Mouse (Mus musculus): ENCODE data around the gene Dlx4. TPM values are rescaled to one million over a fixed set of nuclear protein-coding genes. Genes with fewer than 3 reads are reported as not detected.
A peak's percentile ranks its signal among the peaks of the same experiment; 100 is the strongest.

Dlx4 gene
- polyA plus RNA-seq, 1 experiment from 2014 or later, result not detected

- Histone ChIP-seq H3K27ac (ENCODE audit: low read length) (no peak overlapping the region), H3K4me2 (ENCODE audit: low read length) (no peak overlapping the region), H3K9me3 (ENCODE audit: control insufficient read depth, low read length) (no peaks in the 10 kb centered on the region), H3K4me3 (replicated peaks; ENCODE audit: low read length) (no peak overlapping the region), H3K9ac (replicated peaks; ENCODE audit: low read depth, low read length) (no peak overlapping the region), H3K4me1 (replicated peaks; ENCODE audit: control insufficient read depth, insufficient read depth, low read length) (no peaks in the 10 kb centered on the region), H3K36me3 (ENCODE audit: control insufficient read depth, insufficient read depth) (no peaks in the 10 kb centered on the region), H3K27me3 (replicated peaks; ENCODE audit: control insufficient read depth, insufficient read depth, low read length) (no peaks in the 10 kb centered on the region)
- WGBS, result 86% methylated on average over 8 of the region's 8 CpGs
- ATAC-seq, result no peak
These were observed 13.8 kb upstream of the Dlx4 start for GRCm38 (mm10) chr11:95159763-95160371.

- WGBS, result 72% methylated on average over 5 of the region's 5 CpGs
- H3K36me3 ChIP-seq (ENCODE audit: control insufficient read depth, insufficient read depth), result no peaks in the 10 kb centered on the region
- ATAC-seq, result no peak
These were observed 11.8 kb upstream of the Dlx4 start for GRCm38 (mm10) chr11:95157872-95158271.

GRCm38 (mm10) chr11:95157356-95157755, 11.3 kb upstream of the Dlx4 start:
- no peak overlapping the region for H3K27ac ChIP-seq (ENCODE audit: low read length)
- H3K9ac ChIP-seq (replicated peaks; ENCODE audit: low read depth, low read length), result no peak overlapping the region
- 65% methylated on average over 5 of the region's 5 CpGs for WGBS
- H3K4me1 ChIP-seq (replicated peaks; ENCODE audit: control insufficient read depth, insufficient read depth, low read length), result no peaks in the 10 kb centered on the region
- H3K27me3 ChIP-seq (replicated peaks; ENCODE audit: control insufficient read depth, insufficient read depth, low read length), result peaks cover 4% of the 10 kb centered on the region
- H3K4me3 ChIP-seq (replicated peaks; ENCODE audit: low read length), result no peak overlapping the region
- no peak for ATAC-seq
- no peaks in the 10 kb centered on the region for H3K36me3 ChIP-seq (ENCODE audit: control insufficient read depth, insufficient read depth)
- H3K9me3 ChIP-seq (ENCODE audit: control insufficient read depth, low read length), result no peaks in the 10 kb centered on the region
- no peak overlapping the region for H3K4me2 ChIP-seq (ENCODE audit: low read length)

More at GRCm38 (mm10) chr11:95157872-95158271, 11.8 kb upstream of the Dlx4 start:
- no peak overlapping the region for H3K4me3 ChIP-seq (replicated peaks; ENCODE audit: low read length)
- H3K9ac ChIP-seq (replicated peaks; ENCODE audit: low read depth, low read length), result no peak overlapping the region
- H3K27ac ChIP-seq (ENCODE audit: low read length), result no peak overlapping the region
- H3K9me3 ChIP-seq (ENCODE audit: control insufficient read depth, low read length), result no peaks in the 10 kb centered on the region
- no peak overlapping the region for H3K4me2 ChIP-seq (ENCODE audit: low read length)
- H3K4me1 ChIP-seq (replicated peaks; ENCODE audit: control insufficient read depth, insufficient read depth, low read length), result no peaks in the 10 kb centered on the region
- H3K27me3 ChIP-seq (replicated peaks; ENCODE audit: control insufficient read depth, insufficient read depth, low read length), result peaks cover under 1% of the 10 kb centered on the region

- Histone ChIP-seq H3K27ac (ENCODE audit: low read length) (no peak overlapping the region), H3K9me3 (ENCODE audit: control insufficient read depth, low read length) (no peaks in the 10 kb centered on the region), H3K4me1 (replicated peaks; ENCODE audit: control insufficient read depth, insufficient read depth, low read length) (peaks cover 2% of the 10 kb centered on the region), H3K4me2 (ENCODE audit: low read length) (no peak overlapping the region), H3K9ac (replicated peaks; ENCODE audit: low read depth, low read length) (no peak overlapping the region), H3K4me3 (replicated peaks; ENCODE audit: low read length) (no peak overlapping the region), H3K27me3 (replicated peaks; ENCODE audit: control insufficient read depth, insufficient read depth, low read length) (peaks cover 19% of the 10 kb centered on the region), H3K36me3 (ENCODE audit: control insufficient read depth, insufficient read depth) (no peaks in the 10 kb centered on the region)
- WGBS, result 72% methylated on average over 2 of the region's 2 CpGs
- ATAC-seq, result no peak
These were observed 9.4 kb upstream of the Dlx4 start for GRCm38 (mm10) chr11:95155511-95155910.

- Histone ChIP-seq H3K9ac (replicated peaks; ENCODE audit: low read depth, low read length) (no peak overlapping the region), H3K4me3 (replicated peaks; ENCODE audit: low read length) (no peak overlapping the region), H3K9me3 (ENCODE audit: control insufficient read depth, low read length) (no peaks in the 10 kb centered on the region), H3K4me1 (replicated peaks; ENCODE audit: control insufficient read depth, insufficient read depth, low read length) (peaks cover 6% of the 10 kb centered on the region), H3K27me3 (replicated peaks; ENCODE audit: control insufficient read depth, insufficient read depth, low read length) (peaks cover 27% of the 10 kb centered on the region), H3K4me2 (ENCODE audit: low read length) (no peak overlapping the region), H3K36me3 (ENCODE audit: control insufficient read depth, insufficient read depth) (no peaks in the 10 kb centered on the region), H3K27ac (ENCODE audit: low read length) (no peak overlapping the region)
- 83% methylated on average over 5 of the region's 5 CpGs for WGBS
- no peak for ATAC-seq
These were observed 7.6 kb upstream of the Dlx4 start for GRCm38 (mm10) chr11:95153681-95154080.

GRCm38 (mm10) chr11:95153116-95153515, 7.1 kb upstream of the Dlx4 start:
- Histone ChIP-seq H3K36me3 (ENCODE audit: control insufficient read depth, insufficient read depth) (no peaks in the 10 kb centered on the region), H3K4me3 (replicated peaks; ENCODE audit: low read length) (no peak overlapping the region), H3K4me2 (ENCODE audit: low read length) (no peak overlapping the region), H3K9me3 (ENCODE audit: control insufficient read depth, low read length) (no peaks in the 10 kb centered on the region), H3K4me1 (replicated peaks; ENCODE audit: control insufficient read depth, insufficient read depth, low read length) (peaks cover 6% of the 10 kb centered on the region), H3K27ac (ENCODE audit: low read length) (no peak overlapping the region), H3K27me3 (replicated peaks; ENCODE audit: control insufficient read depth, insufficient read depth, low read length) (peaks cover 33% of the 10 kb centered on the region), H3K9ac (replicated peaks; ENCODE audit: low read depth, low read length) (no peak overlapping the region)
- WGBS, result 27% methylated on average over 5 of the region's 5 CpGs
- ATAC-seq, result no peak

DNA sequence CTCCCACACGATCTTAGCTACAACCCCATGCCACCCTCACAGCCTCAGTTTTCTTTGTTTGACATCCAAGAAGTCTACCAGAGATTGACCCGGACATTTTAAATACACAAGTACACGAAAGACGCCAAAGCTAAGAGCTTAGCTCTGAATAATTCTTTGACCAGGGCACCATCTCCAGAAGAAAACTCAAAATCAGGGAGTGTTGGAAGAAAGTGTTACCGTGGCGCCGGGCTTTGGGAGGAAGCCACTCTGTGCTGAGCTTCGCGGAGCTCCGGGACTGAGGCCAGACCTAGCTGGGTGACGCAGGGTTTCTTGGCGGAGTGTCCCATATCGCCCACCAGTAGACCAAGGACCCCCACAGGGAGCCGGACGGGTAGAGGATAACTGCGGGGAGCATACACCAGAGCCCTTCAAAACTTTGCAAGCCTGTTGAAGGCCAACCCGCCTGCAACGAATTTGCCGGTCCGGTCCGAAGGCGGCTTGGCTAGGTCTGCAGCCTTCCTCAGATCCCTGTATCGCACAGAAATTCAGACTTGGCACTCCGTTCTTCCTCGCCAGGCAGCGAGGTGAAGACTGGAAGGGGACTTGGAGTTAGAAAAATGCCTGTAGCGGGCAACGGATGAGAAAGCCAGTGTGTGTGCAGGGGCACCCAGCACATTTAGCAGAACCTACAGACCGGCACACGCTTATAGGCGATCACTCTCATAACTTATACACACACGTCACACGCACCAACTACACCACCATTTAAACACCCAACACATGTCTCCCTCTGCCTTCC, 4.4 kb upstream of the Dlx4 start:
- under 1% methylated on average over 33 of the region's 33 CpGs for WGBS
- H3K27ac ChIP-seq (ENCODE audit: low read length), result no peak overlapping the region

GRCm38 (mm10) chr11:95149462-95150268, 3.6 kb upstream of the Dlx4 start:
- Histone ChIP-seq H3K27me3 (replicated peaks; ENCODE audit: control insufficient read depth, insufficient read depth, low read length) (peaks cover 63% of the 10 kb centered on the region), H3K4me2 (ENCODE audit: low read length) (no peak overlapping the region), H3K9me3 (ENCODE audit: control insufficient read depth, low read length) (no peaks in the 10 kb centered on the region), H3K9ac (replicated peaks; ENCODE audit: low read depth, low read length) (no peak overlapping the region), H3K4me1 (replicated peaks; ENCODE audit: control insufficient read depth, insufficient read depth, low read length) (peaks cover 23% of the 10 kb centered on the region), H3K27ac (ENCODE audit: low read length) (no peak overlapping the region), H3K4me3 (replicated peaks; ENCODE audit: low read length) (no peak overlapping the region), H3K36me3 (ENCODE audit: control insufficient read depth, insufficient read depth) (no peaks in the 10 kb centered on the region)
- no peak for ATAC-seq
- 1% methylated on average over 27 of the region's 27 CpGs for WGBS

More for the DNA sequence above, 4.4 kb upstream of the Dlx4 start:
- H3K36me3 ChIP-seq (ENCODE audit: control insufficient read depth, insufficient read depth), result no peaks in the 10 kb centered on the region
- H3K9ac ChIP-seq (replicated peaks; ENCODE audit: low read depth, low read length), result no peak overlapping the region
- peak overlapping the region; percentile 3 for H3K4me2 ChIP-seq (ENCODE audit: low read length)
- no peaks in the 10 kb centered on the region for H3K9me3 ChIP-seq (ENCODE audit: control insufficient read depth, low read length)
- H3K4me3 ChIP-seq (replicated peaks; ENCODE audit: low read length), result no peak overlapping the region
- H3K27me3 ChIP-seq (replicated peaks; ENCODE audit: control insufficient read depth, insufficient read depth, low read length), result peaks cover 55% of the 10 kb centered on the region
- peaks cover 15% of the 10 kb centered on the region for H3K4me1 ChIP-seq (replicated peaks; ENCODE audit: control insufficient read depth, insufficient read depth, low read length)
- ATAC-seq, result no peak

DNA sequence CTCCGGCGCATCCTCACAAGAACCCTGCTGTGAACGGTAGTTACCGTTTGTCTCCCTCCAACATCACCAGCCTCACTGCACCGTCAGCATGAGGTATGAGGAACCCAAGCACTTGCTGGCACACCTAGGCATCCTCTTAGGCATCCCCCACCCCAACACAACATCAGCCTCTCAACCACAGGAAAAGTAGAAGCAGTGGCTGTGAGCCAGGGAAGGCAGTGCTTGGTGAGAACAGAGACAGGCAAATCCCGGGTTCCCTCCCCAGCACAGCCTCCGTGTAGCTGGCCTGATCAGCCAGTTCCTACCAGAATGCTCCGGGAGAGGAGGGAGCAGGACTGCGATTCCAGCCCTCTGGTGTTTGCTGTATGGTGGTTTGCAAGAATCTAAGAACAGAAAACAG, 2.7 kb upstream of the Dlx4 start:
- peaks cover 72% of the 10 kb centered on the region for H3K27me3 ChIP-seq (replicated peaks; ENCODE audit: control insufficient read depth, insufficient read depth, low read length)
- H3K9ac ChIP-seq (replicated peaks; ENCODE audit: low read depth, low read length), result no peak overlapping the region
- H3K4me1 ChIP-seq (replicated peaks; ENCODE audit: control insufficient read depth, insufficient read depth, low read length), result peaks cover 23% of the 10 kb centered on the region
- H3K4me2 ChIP-seq (ENCODE audit: low read length), result no peak overlapping the region
- H3K27ac ChIP-seq (ENCODE audit: low read length), result no peak overlapping the region
- WGBS, result 0% methylated on average over 9 of the region's 9 CpGs
- no peaks in the 10 kb centered on the region for H3K9me3 ChIP-seq (ENCODE audit: control insufficient read depth, low read length)
- no peak overlapping the region for H3K4me3 ChIP-seq (replicated peaks; ENCODE audit: low read length)
- H3K36me3 ChIP-seq (ENCODE audit: control insufficient read depth, insufficient read depth), result no peaks in the 10 kb centered on the region
- ATAC-seq, result no peak
